Mouse (Mus musculus) B cell, adult 2 months (primary cell): Measurements from ENCODE around the gene Hadha.

Source experiments
- DNase-seq, 2 experiments: peaks; one replicate each; pipeline ENCODE4 v3.0.0; 2022

The Hadha gene

GRCm38 (mm10) chr5:30110371-30111060 lies 44.4 kb downstream of the Hadha start:
- DNase-seq, result no peak

GRCm38 (mm10) chr5:30109899-30110298 lies 45.1 kb downstream of the Hadha start:
- no peak for DNase-seq

- no peak for DNase-seq
Measured at GRCm38 (mm10) chr5:30108233-30108632, 46.7 kb downstream of the Hadha start.

DNA sequence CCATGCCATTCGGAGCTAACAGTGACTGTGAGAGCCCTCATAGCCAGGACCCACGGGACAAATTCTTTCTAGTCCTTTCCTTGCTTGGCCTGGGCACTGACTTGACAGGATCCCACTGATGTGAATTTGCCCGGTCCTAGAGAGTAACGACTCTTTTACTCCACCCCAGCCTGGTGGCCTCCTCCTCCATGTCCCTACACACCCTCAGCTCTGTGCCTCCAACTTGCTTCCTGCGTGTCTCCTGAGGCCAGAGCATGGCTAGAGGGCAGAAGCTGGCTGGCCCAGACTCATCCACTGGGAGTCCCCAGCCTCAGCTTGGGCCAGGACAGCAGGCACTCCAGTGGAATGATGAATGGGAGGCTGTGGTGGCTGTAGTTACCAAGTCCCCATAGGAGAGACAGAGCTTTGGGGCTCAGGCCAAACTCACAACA lies 47.3 kb downstream of the Hadha start:
- DNase-seq, result no peak

DNA sequence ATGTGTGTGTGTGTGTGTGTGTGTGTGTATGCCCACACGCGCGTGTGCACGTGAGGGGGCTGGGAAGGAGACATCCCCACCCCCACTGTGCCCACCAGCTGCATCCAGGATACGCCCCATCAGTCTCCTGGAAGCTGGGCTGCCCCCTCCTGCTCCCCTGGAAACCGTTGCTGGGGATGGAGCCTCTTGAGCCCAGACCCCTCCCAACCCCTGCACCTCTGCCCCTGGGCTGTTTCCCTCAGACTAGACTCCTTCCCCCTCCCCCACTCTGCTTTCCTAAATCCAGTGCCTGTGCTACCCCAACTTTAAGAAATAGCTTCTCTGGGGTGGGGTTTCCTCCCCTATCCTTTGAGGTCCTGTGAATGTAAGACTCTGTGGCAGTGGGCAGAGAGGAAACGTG lies 47.8 kb downstream of the Hadha start:
- no peak for DNase-seq

DNA sequence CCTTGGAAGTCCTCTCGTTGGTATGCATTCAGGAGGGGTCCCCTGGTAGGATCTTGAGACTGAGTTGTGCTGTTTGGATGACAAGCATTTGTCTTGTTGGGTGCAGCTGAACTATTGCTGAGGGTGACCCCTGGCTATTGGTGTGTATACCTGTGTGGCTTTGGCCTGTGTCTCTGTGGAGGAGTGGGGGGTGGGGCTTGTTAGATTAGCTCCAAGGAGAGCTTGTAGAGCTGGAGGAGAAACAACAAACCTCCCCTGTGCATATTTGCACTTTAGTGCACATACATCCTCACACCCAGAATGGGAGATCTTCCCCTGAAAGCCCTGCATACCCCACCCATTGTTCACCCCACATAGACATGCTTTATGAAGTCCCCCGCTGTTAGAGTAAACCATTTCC lies 48.2 kb downstream of the Hadha start:
- DNase-seq, result no peak

DNA sequence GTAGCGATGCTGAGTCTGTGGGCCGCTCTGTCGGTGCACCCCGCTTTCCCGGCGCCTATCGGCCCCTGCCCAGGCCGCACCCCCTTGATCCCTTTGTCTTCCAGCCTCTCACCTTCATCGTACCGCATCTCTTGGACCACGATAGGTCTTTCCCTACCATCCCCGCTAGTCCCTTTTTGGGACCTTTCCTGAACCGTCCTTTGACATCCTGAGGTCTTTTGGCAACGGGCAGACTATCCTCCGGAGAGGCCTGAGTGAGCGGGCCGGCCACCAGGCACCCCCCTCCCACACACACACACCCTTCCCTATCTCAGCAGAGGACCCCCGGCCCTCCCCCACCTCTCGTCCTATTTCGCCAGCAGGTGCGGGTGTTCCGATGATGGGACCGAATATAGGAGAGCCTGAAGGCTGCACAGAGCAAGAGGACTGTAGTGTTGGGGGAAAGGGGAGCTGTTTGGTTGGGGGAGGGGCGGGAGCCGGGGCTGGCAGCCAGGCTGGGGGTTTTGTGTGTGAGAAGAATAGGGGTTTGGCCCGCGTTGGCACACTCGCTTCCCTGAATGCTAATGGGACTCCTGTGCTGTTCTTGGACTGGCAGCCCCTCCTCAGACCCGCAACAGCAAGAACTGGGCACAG lies 49.2 kb downstream of the Hadha start, which contains the start of gene 3110082J24Rik:
Gene 3110082J24Rik, minus strand, starts transcription at position 419 of the 633 bp plus-strand sequence.
- DNase-seq, result no peak

DNA sequence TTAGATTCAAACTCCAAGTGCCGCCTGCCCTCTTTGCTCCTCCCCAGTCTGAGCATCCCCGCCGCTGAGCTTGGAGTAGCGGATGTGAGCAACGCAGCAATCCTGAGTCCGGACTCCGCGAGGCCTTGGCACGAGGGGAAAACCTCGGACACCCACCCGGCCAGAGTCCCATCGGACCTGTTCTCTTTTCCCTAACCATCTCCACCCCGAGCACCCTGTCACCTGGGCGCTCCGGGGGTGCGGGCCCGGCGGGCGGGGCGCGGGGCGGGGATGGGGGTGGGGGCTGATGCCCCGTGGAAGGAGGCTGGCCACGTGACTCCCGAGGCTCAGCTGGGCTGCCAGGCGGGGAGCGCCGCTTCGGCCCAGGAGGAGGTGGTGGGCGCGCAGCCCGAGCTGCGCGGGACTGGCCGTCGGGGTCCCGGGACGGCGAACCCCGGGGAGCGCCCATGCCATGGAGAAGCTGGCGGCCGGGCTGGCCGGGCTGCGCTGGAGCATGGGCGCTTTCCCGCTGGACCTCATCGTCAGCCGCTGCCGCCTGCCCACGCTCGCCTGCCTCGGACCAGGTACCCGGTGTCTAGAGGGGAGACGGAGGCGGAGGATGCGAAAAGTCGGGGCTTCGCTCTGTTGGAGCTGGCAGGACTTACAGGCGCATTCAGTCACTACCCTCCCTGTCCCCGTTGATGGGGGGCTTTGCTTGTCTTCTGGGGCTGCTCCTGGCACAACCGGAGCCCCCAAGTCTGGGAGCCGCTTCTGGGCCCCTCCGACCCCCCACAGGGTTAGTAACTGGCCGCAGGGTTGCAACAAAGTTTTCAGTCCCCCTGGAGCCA lies 49.9 kb downstream of the Hadha start, which contains the start of gene Garem2:
Gene Garem2, plus strand, starts transcription at position 321 of the 827 bp plus-strand sequence.
- DNase-seq, result peak in 1 of 2 experiments; percentile 20

GRCm38 (mm10) chr5:30104339-30104738 lies 50.6 kb downstream of the Hadha start:
- DNase-seq, result peak; percentile 38

GRCm38 (mm10) chr5:30103340-30103739 lies 51.6 kb downstream of the Hadha start:
- no peak for DNase-seq

DNA sequence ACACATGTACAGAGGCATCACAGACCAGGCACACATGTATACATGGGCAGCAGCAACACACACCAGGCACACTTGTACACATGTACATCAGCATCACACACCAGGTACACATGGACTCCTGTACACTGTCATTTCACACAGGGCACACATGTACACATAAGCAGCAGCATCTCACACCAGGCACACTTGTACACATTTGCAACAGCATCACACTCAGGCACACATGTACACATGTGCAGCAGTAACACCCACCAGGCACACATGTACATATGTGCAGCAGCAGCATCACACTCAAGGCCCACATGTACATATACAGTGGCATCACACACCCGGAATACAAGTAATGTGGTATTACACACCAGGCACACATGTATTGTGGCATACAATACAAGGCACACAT lies 56.7 kb downstream of the Hadha start:
- DNase-seq, result no peak

DNA sequence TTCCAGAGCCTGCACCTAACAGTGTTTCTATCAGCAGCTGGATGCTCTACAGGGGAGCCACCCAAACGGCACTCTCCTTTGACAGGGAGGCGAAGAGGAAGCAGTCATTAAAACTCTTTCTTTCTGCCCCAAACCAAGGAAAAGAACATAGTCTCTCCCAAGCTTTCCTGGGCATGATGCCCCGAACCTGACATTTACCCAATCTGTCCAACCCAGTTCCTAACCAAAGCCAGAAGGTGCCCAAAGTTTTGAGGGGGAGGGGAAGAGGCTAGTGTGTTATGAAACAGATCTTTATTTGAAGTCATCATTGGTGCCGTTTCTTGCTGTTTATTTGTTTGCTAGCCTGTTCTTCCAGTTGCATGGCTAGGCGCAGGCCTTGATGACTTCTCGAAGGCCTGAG lies 59.2 kb downstream of the Hadha start:
- no peak for DNase-seq

DNA sequence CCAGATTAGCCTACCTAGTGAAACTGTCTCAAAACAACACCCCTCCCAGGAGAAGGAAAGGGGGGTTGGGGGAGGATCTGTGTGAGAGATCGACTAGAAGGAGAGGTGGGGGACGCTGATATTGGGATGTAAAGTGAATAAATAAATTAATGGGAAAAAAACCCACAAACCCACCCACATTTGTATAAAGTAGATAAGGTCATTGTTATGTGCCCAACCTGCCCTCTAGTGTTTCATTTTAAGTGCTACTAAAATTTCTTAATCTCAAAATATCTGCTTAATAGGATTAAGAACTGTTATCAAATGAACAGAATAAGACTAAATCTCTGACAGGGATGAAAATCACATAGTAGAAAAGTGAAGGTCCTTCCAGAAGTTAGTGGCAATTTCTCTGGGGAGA lies 60.6 kb downstream of the Hadha start:
- DNase-seq, result no peak

DNA sequence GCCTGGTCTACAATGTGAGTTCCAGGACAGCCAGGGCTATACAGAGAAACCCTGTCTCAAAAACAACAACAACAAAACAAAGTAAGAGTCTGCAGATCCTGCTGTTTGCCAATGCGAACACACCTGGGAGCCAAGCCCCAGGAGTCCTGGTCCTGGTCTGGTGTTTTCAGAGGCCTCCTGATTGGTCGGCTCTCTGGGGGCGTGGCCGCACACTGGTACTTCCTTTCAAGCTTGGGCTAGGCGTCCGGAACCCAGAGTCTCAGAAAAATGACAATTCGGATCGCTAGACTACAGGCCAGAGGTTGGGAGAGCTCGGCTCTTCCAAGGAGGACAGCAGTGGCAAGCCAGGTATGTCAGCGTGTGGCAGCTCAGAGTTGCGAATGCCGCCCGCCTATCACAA lies 62.3 kb downstream of the Hadha start:
- DNase-seq, result no peak

DNA sequence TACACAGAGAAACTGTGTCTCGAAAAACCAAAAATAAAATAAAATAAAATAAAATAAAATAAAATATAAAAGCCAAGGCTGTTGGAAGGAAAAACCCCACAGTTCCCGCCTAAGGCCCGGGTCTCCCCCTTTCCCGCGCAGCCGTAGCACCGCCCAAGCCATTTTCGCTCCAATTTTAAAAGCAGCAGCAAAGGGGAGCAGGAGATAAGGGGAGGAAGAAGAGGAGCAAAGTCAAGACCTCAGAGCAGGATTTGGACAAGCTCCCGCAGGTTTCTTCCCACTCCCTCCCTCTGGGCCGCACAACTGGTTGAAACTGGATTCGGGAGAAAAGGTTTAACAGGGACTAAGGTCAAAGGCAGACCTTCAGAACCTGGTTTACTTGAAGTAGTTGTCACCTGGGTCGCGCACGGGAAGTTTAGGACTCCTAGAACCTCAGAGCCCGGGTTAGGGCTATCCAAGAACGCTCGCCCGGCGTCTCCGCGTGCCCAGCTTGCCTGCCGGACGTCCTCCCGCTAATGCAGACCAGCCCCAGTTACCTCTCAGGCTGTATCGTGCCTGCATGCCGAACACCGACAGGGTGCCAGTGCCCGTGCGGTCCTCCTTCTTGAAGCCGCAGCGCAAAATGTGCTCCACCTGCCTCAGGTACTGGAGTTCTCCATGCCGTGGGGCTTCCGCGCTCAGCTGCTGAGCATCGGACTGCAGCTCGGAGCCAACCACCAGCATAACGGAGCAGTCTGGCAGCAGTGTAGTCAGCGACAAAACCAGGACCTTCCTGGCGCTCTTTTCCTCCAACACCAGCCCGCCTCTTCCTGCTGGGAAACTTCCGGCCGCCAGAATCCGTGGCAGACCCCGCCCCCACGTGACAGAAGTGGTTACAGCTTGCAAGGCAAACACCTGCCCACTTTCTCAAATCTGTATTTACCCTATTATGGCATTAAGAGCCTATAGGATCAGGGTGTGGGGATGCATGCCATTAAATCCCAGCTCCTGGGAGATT lies 81.8 kb downstream of the Hadha start, which contains the start of gene Tyms:
Gene Tyms, minus strand, starts transcription at position 793 of the 997 bp plus-strand sequence.
- DNase-seq, result peak; percentile 42 to 47

DNA sequence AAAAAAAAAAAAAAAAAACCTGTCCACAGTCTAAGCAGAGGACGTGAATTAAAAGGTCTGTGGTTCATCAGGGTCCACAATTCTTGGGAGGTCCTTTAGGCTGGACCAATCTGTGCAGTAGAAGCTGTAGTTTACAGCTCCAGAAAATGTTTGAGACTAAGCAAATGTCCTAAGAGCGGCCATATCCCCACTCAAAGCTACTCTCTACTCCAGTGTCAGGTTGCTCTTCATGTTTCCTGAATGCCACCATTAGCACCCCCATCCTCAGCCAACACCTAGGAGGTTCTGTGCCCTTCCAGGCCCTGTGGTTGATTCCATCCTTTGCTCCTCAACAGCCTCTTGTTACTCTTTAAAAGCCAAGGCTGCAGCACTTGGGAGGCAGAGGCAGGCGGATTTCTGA lies 82.6 kb downstream of the Hadha start:
- DNase-seq, result peak in 1 of 2 experiments; percentile 3

GRCm38 (mm10) chr5:30071677-30072076 lies 83.3 kb downstream of the Hadha start:
- DNase-seq, result peak; percentile 15 to 32
